Mouse (Mus musculus): Measurements from ENCODE around the gene Lpar2.
A peak's percentile ranks its signal among the peaks of the same experiment; 100 is the strongest.

Gene Lpar2

DNA sequence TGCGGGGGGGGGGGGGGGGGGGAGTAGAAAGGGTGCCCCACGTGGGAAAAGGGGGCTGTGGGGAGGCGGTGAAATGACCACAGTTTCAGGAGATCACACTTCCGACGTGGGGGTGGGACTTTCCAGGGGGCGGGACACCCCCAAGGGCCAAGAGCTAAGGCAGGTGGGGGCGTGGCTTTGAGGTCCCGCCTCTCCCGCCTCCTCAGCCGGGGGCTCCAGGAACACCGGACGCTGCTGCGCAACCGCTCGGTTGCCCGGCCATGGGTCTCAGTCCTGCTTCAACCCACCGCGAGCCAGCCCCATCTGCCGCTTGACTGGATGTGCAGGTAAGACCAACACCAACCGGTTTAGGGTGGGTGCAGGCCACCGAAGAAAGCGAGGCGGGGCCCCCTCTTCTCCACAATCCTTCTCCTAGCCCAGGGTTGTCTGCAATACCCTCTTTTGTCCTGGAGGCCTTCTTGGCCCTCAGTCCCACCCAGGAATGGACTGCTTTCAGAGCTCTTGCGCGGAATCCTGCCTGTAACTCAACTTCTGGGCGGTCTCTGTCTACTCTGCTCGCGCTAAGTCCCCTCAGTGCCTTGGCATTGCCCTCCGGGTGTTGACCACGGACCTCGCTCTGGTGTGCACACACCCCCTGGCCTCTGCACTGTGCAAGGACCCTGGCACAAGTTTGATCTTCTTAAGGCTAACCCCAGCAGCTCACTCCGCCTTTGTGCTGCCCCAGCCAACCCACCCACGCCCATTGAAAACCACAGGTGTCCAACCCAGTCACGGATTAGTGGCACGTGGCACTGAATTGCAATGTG is at the start of gene Lpar2:
Gene Lpar2 (plus strand): TSS at position 44 of the 806 bp plus-strand sequence.
- H3K4me3 ChIP-seq (replicated peaks; ENCODE audit: low read length) = peak within 1 kb of the TSS; percentile 83
- TF ChIP-seq NANOG (IDR thresholded peaks at IDR 0.05; ENCODE audit: borderline replicate concordance, low read length) = no peak
- TF ChIP-seq CTCF (conservative IDR thresholded peaks at IDR 0.05; ENCODE audit: low read length) = no peak
- no peak for TF ChIP-seq POU5F1 (IDR thresholded peaks at IDR 0.05; ENCODE audit: borderline replicate concordance, low read length)
- H3K36me3 ChIP-seq (ENCODE audit: insufficient read depth, low read length) = peaks cover 37% of the 10 kb centered on the region
- H3K9me3 ChIP-seq (ENCODE audit: low read length) = no peaks in the 10 kb centered on the region
- H3K27me3 ChIP-seq (ENCODE audit: insufficient read depth, low read length) = peaks cover 30% of the 10 kb centered on the region
- H3K4me1 ChIP-seq (replicated peaks; ENCODE audit: low read depth, low read length) = peaks cover 62% of the 10 kb centered on the region

DNA sequence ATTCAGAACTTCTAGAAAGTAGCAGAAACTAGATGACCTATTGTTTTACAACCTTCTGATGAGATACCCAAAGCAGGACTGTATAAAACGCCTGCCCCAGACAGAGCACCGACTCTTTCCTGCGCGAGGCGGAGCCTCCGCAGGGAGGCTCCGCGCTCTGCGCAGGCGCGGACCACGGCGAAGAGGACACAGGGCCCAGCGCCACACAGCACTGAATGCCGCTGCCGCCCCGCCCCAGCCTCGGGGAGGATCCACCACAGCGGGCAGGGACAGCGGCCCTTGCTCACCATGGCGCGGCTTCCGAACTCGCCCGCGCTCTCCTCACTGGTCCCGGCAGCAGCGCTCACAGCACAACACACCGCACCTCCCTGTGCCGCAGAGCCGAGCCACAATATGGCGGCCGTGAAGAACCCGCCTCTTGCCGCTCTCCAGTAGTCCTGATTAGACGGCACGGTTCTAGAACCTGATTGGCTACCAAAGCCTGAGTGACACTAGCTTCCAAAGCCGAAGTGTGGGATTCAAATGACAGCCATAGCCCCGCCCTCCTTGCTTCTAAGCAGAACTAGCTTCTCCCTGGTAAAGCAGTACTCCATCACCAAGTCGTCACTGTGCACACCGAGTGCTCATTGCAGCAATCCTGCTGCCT is 47.6 kb upstream of the Lpar2 start, which contains the start of gene Gm20422:
Gene Gm20422 (minus strand): TSS at position 384 of the 646 bp plus-strand sequence.
- Histone ChIP-seq H3K27me3 (ENCODE audit: insufficient read depth, low read length) (no peaks in the 10 kb centered on the region), H3K4me3 (replicated peaks; ENCODE audit: low read length) (peak within 1 kb of the TSS; percentile 94), H3K9me3 (ENCODE audit: low read length) (no peaks in the 10 kb centered on the region), H3K36me3 (ENCODE audit: insufficient read depth, low read length) (peaks cover 23% of the 10 kb centered on the region), H3K4me1 (replicated peaks; ENCODE audit: low read depth, low read length) (peaks cover 44% of the 10 kb centered on the region)
- TF ChIP-seq POU5F1 (IDR thresholded peaks at IDR 0.05; ENCODE audit: borderline replicate concordance, low read length) = no peak
- TF ChIP-seq CTCF (conservative IDR thresholded peaks at IDR 0.05; ENCODE audit: low read length) = no peak
- no peak for TF ChIP-seq NANOG (IDR thresholded peaks at IDR 0.05; ENCODE audit: borderline replicate concordance, low read length)

DNA sequence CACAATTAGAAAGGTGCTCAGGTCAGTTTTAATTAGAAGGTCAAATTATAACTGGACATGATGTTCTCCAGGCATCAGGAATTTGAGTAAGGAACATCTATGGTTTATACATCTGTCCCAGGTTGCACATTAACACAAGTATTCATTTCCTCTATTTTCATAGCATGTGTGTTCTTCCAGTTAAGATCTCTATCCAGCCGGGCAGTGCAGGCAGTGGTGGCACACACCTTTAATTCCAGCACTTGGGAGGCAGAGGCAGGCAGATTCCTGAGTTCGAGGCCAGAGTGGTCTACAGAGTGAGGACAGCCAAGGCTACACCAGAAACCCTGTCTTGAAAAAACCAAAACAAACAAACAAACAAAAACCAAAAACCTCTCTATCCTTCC is 47.1 kb upstream of the Lpar2 start:
- Histone ChIP-seq H3K9me3 (ENCODE audit: low read length) (no peaks in the 10 kb centered on the region), H3K4me3 (replicated peaks; ENCODE audit: low read length) (peak overlapping the region; percentile 94), H3K4me1 (replicated peaks; ENCODE audit: low read depth, low read length) (peaks cover 44% of the 10 kb centered on the region), H3K27me3 (ENCODE audit: insufficient read depth, low read length) (no peaks in the 10 kb centered on the region), H3K36me3 (ENCODE audit: insufficient read depth, low read length) (peaks cover 18% of the 10 kb centered on the region)
- TF ChIP-seq NANOG (IDR thresholded peaks at IDR 0.05; ENCODE audit: borderline replicate concordance, low read length) (no peak), POU5F1 (IDR thresholded peaks at IDR 0.05; ENCODE audit: borderline replicate concordance, low read length) (no peak), CTCF (conservative IDR thresholded peaks at IDR 0.05; ENCODE audit: low read length) (no peak)

DNA sequence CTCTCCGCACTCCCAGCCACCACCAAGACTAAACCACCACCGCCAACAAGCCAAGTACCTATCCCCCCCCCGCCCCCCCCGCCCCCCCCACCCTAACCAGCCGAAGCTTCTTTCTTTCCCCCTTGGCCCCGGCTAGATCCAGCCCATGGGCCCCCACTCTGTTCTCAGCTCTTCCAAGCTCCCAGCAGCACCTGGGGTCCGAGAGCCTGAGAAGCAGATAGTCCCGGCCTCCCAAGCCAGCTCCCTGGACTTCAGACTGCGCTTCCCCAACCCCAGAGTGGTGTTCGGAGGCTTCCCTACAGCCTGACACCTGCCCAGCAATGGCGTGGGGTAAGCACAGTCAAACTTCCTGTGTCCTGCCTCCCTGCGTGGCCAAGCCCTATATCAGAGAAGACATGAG is 45.1 kb upstream of the Lpar2 start:
- no peaks in the 10 kb centered on the region for H3K9me3 ChIP-seq (ENCODE audit: low read length)
- no peaks in the 10 kb centered on the region for H3K27me3 ChIP-seq (ENCODE audit: insufficient read depth, low read length)
- peaks cover 7% of the 10 kb centered on the region; the same call in 1 of the 2 replicates for H3K36me3 ChIP-seq (ENCODE audit: insufficient read depth, low read length)
- H3K4me3 ChIP-seq (replicated peaks; ENCODE audit: low read length) = peak overlapping the region; percentile 78
- TF ChIP-seq CTCF (conservative IDR thresholded peaks at IDR 0.05; ENCODE audit: low read length) (no peak), POU5F1 (IDR thresholded peaks at IDR 0.05; ENCODE audit: borderline replicate concordance, low read length) (no peak), NANOG (IDR thresholded peaks at IDR 0.05; ENCODE audit: borderline replicate concordance, low read length) (no peak)
- peaks cover 37% of the 10 kb centered on the region for H3K4me1 ChIP-seq (replicated peaks; ENCODE audit: low read depth, low read length)

DNA sequence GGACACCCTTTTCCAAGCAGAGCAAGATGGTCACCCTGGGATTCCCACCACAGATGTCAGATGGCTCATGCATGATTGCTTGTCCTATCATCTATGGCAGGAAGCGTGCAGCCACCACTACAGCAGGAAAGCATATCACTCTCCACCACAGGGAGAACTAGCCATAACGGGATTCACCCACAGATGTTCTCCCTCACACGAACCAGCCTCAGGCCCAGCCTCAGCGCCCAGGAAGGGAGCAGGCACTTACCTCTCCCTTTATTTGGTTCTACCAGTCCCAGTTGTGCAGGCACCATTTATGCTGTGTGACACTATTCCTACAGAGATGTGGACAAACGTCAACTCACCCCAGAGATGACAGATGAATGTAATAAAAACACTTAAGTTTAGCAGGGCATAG is 33.1 kb upstream of the Lpar2 start:
- peaks cover 21% of the 10 kb centered on the region for H3K36me3 ChIP-seq (ENCODE audit: insufficient read depth, low read length)
- no peaks in the 10 kb centered on the region for H3K9me3 ChIP-seq (ENCODE audit: low read length)
- peaks cover 38% of the 10 kb centered on the region for H3K4me1 ChIP-seq (replicated peaks; ENCODE audit: low read depth, low read length)
- no peak overlapping the region for H3K4me3 ChIP-seq (replicated peaks; ENCODE audit: low read length)
- TF ChIP-seq NANOG (IDR thresholded peaks at IDR 0.05; ENCODE audit: borderline replicate concordance, low read length) (no peak), CTCF (conservative IDR thresholded peaks at IDR 0.05; ENCODE audit: low read length) (no peak), POU5F1 (IDR thresholded peaks at IDR 0.05; ENCODE audit: borderline replicate concordance, low read length) (no peak)
- H3K27me3 ChIP-seq (ENCODE audit: insufficient read depth, low read length) = no peaks in the 10 kb centered on the region

DNA sequence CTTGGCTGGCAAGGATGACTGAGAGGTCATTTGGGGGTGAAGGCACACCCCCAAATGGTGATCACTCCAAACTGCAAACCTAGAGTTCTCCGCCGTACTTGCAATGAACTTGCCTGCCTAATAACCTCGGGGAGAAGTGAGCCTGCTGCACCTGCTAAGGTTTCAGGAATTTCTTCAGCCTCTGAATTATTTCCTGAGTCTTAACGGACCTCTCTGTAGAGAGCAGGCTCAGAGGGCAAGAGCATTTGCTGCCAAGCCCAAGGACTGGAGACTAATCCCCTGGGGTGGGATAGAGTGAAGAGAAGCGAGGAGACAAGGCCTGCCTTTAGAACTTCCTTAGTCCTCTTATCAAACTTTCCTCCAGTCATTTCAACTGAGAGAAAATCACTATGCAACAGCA is 32.5 kb upstream of the Lpar2 start:
- Histone ChIP-seq H3K4me1 (replicated peaks; ENCODE audit: low read depth, low read length) (peaks cover 40% of the 10 kb centered on the region), H3K27me3 (ENCODE audit: insufficient read depth, low read length) (no peaks in the 10 kb centered on the region), H3K4me3 (replicated peaks; ENCODE audit: low read length) (peak overlapping the region; percentile 96), H3K9me3 (ENCODE audit: low read length) (no peaks in the 10 kb centered on the region), H3K36me3 (ENCODE audit: insufficient read depth, low read length) (peaks cover 27% of the 10 kb centered on the region)
- no peak for TF ChIP-seq CTCF (conservative IDR thresholded peaks at IDR 0.05; ENCODE audit: low read length)
- TF ChIP-seq NANOG (IDR thresholded peaks at IDR 0.05; ENCODE audit: borderline replicate concordance, low read length) = no peak
- TF ChIP-seq POU5F1 (IDR thresholded peaks at IDR 0.05; ENCODE audit: borderline replicate concordance, low read length) = no peak

DNA sequence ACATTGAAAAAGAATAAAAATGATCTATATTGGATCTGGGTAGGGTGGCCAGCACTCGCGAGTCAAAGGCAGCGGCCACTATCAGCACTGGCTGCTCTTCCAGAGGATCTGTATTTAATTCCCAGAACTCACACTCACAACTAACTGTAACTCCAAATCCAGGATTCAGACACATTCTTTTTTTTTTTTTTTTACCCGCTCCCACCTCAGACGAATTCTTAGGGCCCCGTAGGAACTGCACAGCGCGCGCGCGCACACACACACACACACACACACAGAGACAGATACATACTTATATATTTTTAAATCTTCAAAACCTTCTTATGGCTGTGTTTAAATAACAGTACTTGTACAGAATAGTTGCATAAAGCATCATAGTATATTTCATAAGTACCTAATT is 31.9 kb upstream of the Lpar2 start:
- Histone ChIP-seq H3K36me3 (ENCODE audit: insufficient read depth, low read length) (peaks cover 33% of the 10 kb centered on the region), H3K9me3 (ENCODE audit: low read length) (no peaks in the 10 kb centered on the region), H3K27me3 (ENCODE audit: insufficient read depth, low read length) (no peaks in the 10 kb centered on the region), H3K4me3 (replicated peaks; ENCODE audit: low read length) (peak overlapping the region; percentile 96), H3K4me1 (replicated peaks; ENCODE audit: low read depth, low read length) (peaks cover 40% of the 10 kb centered on the region)
- TF ChIP-seq CTCF (conservative IDR thresholded peaks at IDR 0.05; ENCODE audit: low read length) = no peak

DNA sequence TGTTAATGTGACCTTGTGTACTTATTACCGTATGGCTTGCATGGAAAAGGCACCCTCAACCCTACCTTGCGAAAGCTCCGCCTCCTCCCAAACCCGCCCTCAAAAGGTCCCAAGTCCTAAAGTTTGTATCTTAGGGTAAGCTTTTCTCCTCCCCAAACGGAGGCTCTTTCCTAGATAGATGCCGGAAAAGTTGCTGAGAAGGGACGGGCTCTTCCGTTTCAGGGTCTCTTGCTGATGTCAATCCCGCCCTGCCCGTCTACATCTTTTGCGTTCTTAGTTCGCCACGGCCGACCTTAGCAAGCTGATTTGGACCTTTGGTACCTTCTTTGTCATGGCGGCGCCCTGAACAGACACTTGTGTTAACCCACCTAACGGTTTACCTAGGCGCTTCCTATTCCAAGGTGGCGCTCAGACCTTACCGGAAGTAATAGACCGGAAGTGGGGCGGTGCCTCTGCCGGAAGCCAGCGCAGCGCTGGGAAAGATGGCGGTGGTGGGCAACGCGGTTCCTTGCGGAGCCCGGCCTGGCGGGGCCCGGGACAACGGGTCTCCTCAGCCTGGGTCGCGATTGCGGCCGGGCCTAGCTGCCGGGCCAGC is 31.4 kb upstream of the Lpar2 start, which contains the start of the genes Atp13a1 and Zfp866:
Gene Atp13a1 (plus strand): TSS at position 391 of the 595 bp plus-strand sequence.
Gene Zfp866 (minus strand): TSS at position 406 of the 595 bp plus-strand sequence.
- H3K4me3 ChIP-seq (replicated peaks; ENCODE audit: low read length) = peak within 1 kb of the TSS; percentile 96

More for the DNA sequence above, 31.4 kb upstream of the Lpar2 start, which contains the start of the genes Atp13a1 and Zfp866:
- Histone ChIP-seq H3K4me1 (replicated peaks; ENCODE audit: low read depth, low read length) (peaks cover 40% of the 10 kb centered on the region), H3K36me3 (ENCODE audit: insufficient read depth, low read length) (peaks cover 38% of the 10 kb centered on the region), H3K9me3 (ENCODE audit: low read length) (no peaks in the 10 kb centered on the region), H3K27me3 (ENCODE audit: insufficient read depth, low read length) (no peaks in the 10 kb centered on the region)
- no peak for TF ChIP-seq POU5F1 (IDR thresholded peaks at IDR 0.05; ENCODE audit: borderline replicate concordance, low read length)
- no peak for TF ChIP-seq NANOG (IDR thresholded peaks at IDR 0.05; ENCODE audit: borderline replicate concordance, low read length)
- TF ChIP-seq CTCF (conservative IDR thresholded peaks at IDR 0.05; ENCODE audit: low read length) = no peak
